In genomic region chr13:115727986-115728385, GRCm38 (mm10) we compare ENCODE assay signal across 23 mouse cellular contexts.
DNase-seq lines count a peak whose midpoint lies in the region; ATAC-seq and TF ChIP-seq lines count a peak whose summit lies in the region.
"Had no signal": no experiment of that assay in that cellular context is flagged by ENCODE, and none has a peak within 500 bp of the region (broad histone marks: within the 10 kb centered on the region; RNA-seq: fewer than 3 reads in every experiment).

No protein-coding gene starts in this region.

- peak; percentile 45; the same call in 1 of the 2 replicates for ATAC-seq in forebrain, embryonic 13.5 days
- ATAC-seq in midbrain, embryonic 15.5 days (replicated peaks) = 0 out of 2 replicates have a peak, but pooled peaks have one; percentile 60
- ATAC-seq in forebrain, postnatal 0 days = no peak
- no peak for ATAC-seq in intestine, postnatal 0 days
- ATAC-seq: CD4-positive, CD25-positive, alpha-beta regulatory T cell, adult 4 months had no signal

- H3K27ac ChIP-seq in forebrain, embryonic 13.5 days = no peak overlapping the region
- H3K27ac ChIP-seq in forebrain, embryonic 10.5 days = no peak overlapping the region
- no peak overlapping the region for H3K27ac ChIP-seq in midbrain, embryonic 15.5 days
- no peak overlapping the region for H3K27ac ChIP-seq in midbrain, embryonic 10.5 days (replicated peaks)
- H3K27ac ChIP-seq in forebrain, postnatal 0 days (ENCODE audit: low read depth, low read length) = no peak overlapping the region
- H3K27ac ChIP-seq in intestine, postnatal 0 days (ENCODE audit: low read depth, low read length) = no peak overlapping the region
- H3K27ac ChIP-seq: embryonic facial prominence, embryonic 13.5 days; gastrocnemius, adult 2 months; hindbrain, embryonic 12.5 days; hindbrain, embryonic 15.5 days had no signal

- H3K9me3 ChIP-seq in forebrain, embryonic 13.5 days (replicated peaks) = no peaks in the 10 kb centered on the region
- no peaks in the 10 kb centered on the region for H3K9me3 ChIP-seq in forebrain, embryonic 10.5 days
- no peaks in the 10 kb centered on the region for H3K9me3 ChIP-seq in midbrain, embryonic 15.5 days
- no peaks in the 10 kb centered on the region for H3K9me3 ChIP-seq in midbrain, embryonic 10.5 days (replicated peaks)
- H3K9me3 ChIP-seq in forebrain, postnatal 0 days (ENCODE audit: low read length) = no peaks in the 10 kb centered on the region
- H3K9me3 ChIP-seq in intestine, postnatal 0 days (ENCODE audit: control insufficient read depth) = no peaks in the 10 kb centered on the region
- H3K9me3 ChIP-seq: embryonic facial prominence, embryonic 13.5 days; hindbrain, embryonic 12.5 days; hindbrain, embryonic 15.5 days had no signal

- H3K4me2 ChIP-seq in forebrain, embryonic 13.5 days = no peak overlapping the region
- no peak overlapping the region for H3K4me2 ChIP-seq in midbrain, embryonic 15.5 days
- no peak overlapping the region for H3K4me2 ChIP-seq in forebrain, postnatal 0 days (ENCODE audit: low read depth)
- no peak overlapping the region for H3K4me2 ChIP-seq in intestine, postnatal 0 days (replicated peaks; ENCODE audit: low read depth)
- H3K4me2 ChIP-seq: embryonic facial prominence, embryonic 13.5 days; heart, embryonic 11.5 days; hindbrain, embryonic 12.5 days; hindbrain, embryonic 15.5 days had no signal

- no peak for DNase-seq in forebrain, embryonic 10.5 days (ENCODE audit: extremely low spot score, low spot score)
- no peak for DNase-seq in midbrain, embryonic 10.5 days (ENCODE audit: low spot score)
- DNase-seq in forebrain, postnatal 0 days = peak; percentile 1
- DNase-seq: adrenal gland, adult 2 months; adrenal gland, postnatal 14 days; cerebellum, adult 11-12 months; cerebellum, adult 8-10 months; cerebellum, postnatal 10 days; cerebellum, postnatal 36 days; embryo, embryonic 11 days; gastrocnemius, adult 2 months; gastrocnemius, postnatal 14 days; heart, adult 11 months; kidney, adult 11 months had no signal

- no peaks in the 10 kb centered on the region for H3K36me3 ChIP-seq in forebrain, embryonic 13.5 days (ENCODE audit: poor library complexity, severe bottlenecking)
- H3K36me3 ChIP-seq in forebrain, embryonic 10.5 days (replicated peaks) = no peaks in the 10 kb centered on the region
- H3K36me3 ChIP-seq in midbrain, embryonic 15.5 days (replicated peaks) = no peaks in the 10 kb centered on the region
- no peaks in the 10 kb centered on the region for H3K36me3 ChIP-seq in midbrain, embryonic 10.5 days
- no peaks in the 10 kb centered on the region for H3K36me3 ChIP-seq in forebrain, postnatal 0 days (ENCODE audit: insufficient read depth)
- H3K36me3 ChIP-seq in intestine, postnatal 0 days (ENCODE audit: control insufficient read depth, insufficient read depth) = no peaks in the 10 kb centered on the region
- H3K36me3 ChIP-seq: embryonic facial prominence, embryonic 13.5 days; hindbrain, embryonic 12.5 days; hindbrain, embryonic 15.5 days had no signal

- TF ChIP-seq CTCF in forebrain, postnatal 0 days (IDR thresholded peaks at IDR 0.05; ENCODE audit: low read depth) = no peak
- no peak for TF ChIP-seq CTCF in intestine, postnatal 0 days (IDR thresholded peaks at IDR 0.05; ENCODE audit: low read depth)

- H3K4me3 ChIP-seq in forebrain, embryonic 13.5 days = no peak overlapping the region
- no peak overlapping the region for H3K4me3 ChIP-seq in forebrain, embryonic 10.5 days
- H3K4me3 ChIP-seq in midbrain, embryonic 15.5 days = no peak overlapping the region
- no peak overlapping the region for H3K4me3 ChIP-seq in midbrain, embryonic 10.5 days
- H3K4me3 ChIP-seq in forebrain, postnatal 0 days (ENCODE audit: low read depth, low read length) = no peak overlapping the region
- no peak overlapping the region for H3K4me3 ChIP-seq in intestine, postnatal 0 days (ENCODE audit: low read depth, low read length)
- H3K4me3 ChIP-seq: embryonic facial prominence, embryonic 13.5 days; erythroblast, embryonic 14.5 days; gastrocnemius, adult 2 months; hindbrain, embryonic 12.5 days; hindbrain, embryonic 15.5 days had no signal

- H3K9ac ChIP-seq in forebrain, embryonic 13.5 days = no peak overlapping the region
- H3K9ac ChIP-seq in midbrain, embryonic 15.5 days = no peak overlapping the region
- H3K9ac ChIP-seq in forebrain, postnatal 0 days = no peak overlapping the region
- H3K9ac ChIP-seq in intestine, postnatal 0 days (ENCODE audit: low read depth, low read length) = no peak overlapping the region
- H3K9ac ChIP-seq: embryonic facial prominence, embryonic 13.5 days; hindbrain, embryonic 12.5 days; hindbrain, embryonic 15.5 days had no signal

- H3K4me1 ChIP-seq in forebrain, embryonic 13.5 days = no peaks in the 10 kb centered on the region
- no peaks in the 10 kb centered on the region for H3K4me1 ChIP-seq in forebrain, embryonic 10.5 days
- no peaks in the 10 kb centered on the region for H3K4me1 ChIP-seq in midbrain, embryonic 15.5 days
- no peaks in the 10 kb centered on the region for H3K4me1 ChIP-seq in midbrain, embryonic 10.5 days
- no peaks in the 10 kb centered on the region for H3K4me1 ChIP-seq in forebrain, postnatal 0 days (ENCODE audit: insufficient read depth)
- H3K4me1 ChIP-seq in intestine, postnatal 0 days (replicated peaks; ENCODE audit: control insufficient read depth, insufficient read depth, low read length) = no peaks in the 10 kb centered on the region
- H3K4me1 ChIP-seq: embryonic facial prominence, embryonic 13.5 days; hindbrain, embryonic 12.5 days; hindbrain, embryonic 15.5 days had no signal

- WGBS in forebrain, embryonic 13.5 days = 61% methylated on average over 5 of the region's 5 CpGs
- WGBS in forebrain, embryonic 10.5 days = 83% methylated on average over 5 of the region's 5 CpGs
- 52% methylated on average over 5 of the region's 5 CpGs for WGBS in midbrain, embryonic 15.5 days
- WGBS in midbrain, embryonic 10.5 days = 84% methylated on average over 5 of the region's 5 CpGs
- WGBS in forebrain, postnatal 0 days = 60% methylated on average over 5 of the region's 5 CpGs
- WGBS in intestine, postnatal 0 days = 88% methylated on average over 5 of the region's 5 CpGs

- no peaks in the 10 kb centered on the region for H3K27me3 ChIP-seq in forebrain, embryonic 13.5 days
- H3K27me3 ChIP-seq in forebrain, embryonic 10.5 days (ENCODE audit: poor library complexity, severe bottlenecking) = no peaks in the 10 kb centered on the region
- H3K27me3 ChIP-seq in midbrain, embryonic 15.5 days (replicated peaks) = no peaks in the 10 kb centered on the region
- H3K27me3 ChIP-seq in midbrain, embryonic 10.5 days (ENCODE audit: low read depth, poor library complexity, severe bottlenecking) = no peaks in the 10 kb centered on the region
- H3K27me3 ChIP-seq in forebrain, postnatal 0 days (ENCODE audit: insufficient read depth, low read length) = no peaks in the 10 kb centered on the region
- no peaks in the 10 kb centered on the region for H3K27me3 ChIP-seq in intestine, postnatal 0 days (replicated peaks; ENCODE audit: control insufficient read depth, insufficient read depth, low read length)
- H3K27me3 ChIP-seq: embryonic facial prominence, embryonic 13.5 days; hindbrain, embryonic 12.5 days; hindbrain, embryonic 15.5 days had no signal

Comparison
In these comparisons a context has a peak if more than half of its experiments do, and no peak if none do; other contexts are left out.
1. ATAC-seq: peak in forebrain, embryonic 13.5 days (single experiment) and midbrain, embryonic 15.5 days (single experiment); none in forebrain, postnatal 0 days (single experiment) and intestine, postnatal 0 days (single experiment).